Mouse (Mus musculus) left cerebral cortex, adult 18-20 months (tissue): ENCODE results near the gene Wdr91. TPM values are rescaled to one million over a fixed set of nuclear protein-coding genes. Genes with fewer than 3 reads are reported as not detected.
A peak's percentile ranks its signal among the peaks of the same experiment; 100 is the strongest.

Source experiments
- DNase-seq, 2 experiments: peaks; one replicate each; pipeline ENCODE4 v3.0.0; 2021 to 2022; ENCODE audit warnings: low spot score in 2 of 2, mixed read lengths in 1 of 2
- total RNA-seq, 2 experiments: library from RNA; stranded (reverse); gene quantifications; 2 replicates each; pipeline ENCODE4 v1.2.3; 2021

The Wdr91 gene
- total RNA-seq, 2 experiments from 2014 or later = 30.2 to 33.2 TPM

- DNase-seq = no peak
These were observed 46.7 kb downstream of the Wdr91 start for GRCm38 (mm10) chr6:34863786-34864514.

- no peak for DNase-seq
These were observed 47.8 kb downstream of the Wdr91 start, which contains the start of gene Tmem140 for GRCm38 (mm10) chr6:34862791-34863403. Gene Tmem140 (plus strand): TSS chr6:34863146.

GRCm38 (mm10) chr6:34862381-34862780 lies 48.3 kb downstream of the Wdr91 start:
- DNase-seq = no peak

GRCm38 (mm10) chr6:34861546-34862053 lies 49.1 kb downstream of the Wdr91 start:
- DNase-seq = no peak

GRCm38 (mm10) chr6:34832352-34832751 lies 78.3 kb downstream of the Wdr91 start:
- peak; percentile 36 to 59 for DNase-seq

Other genes starting within 250 kb of the Wdr91 start
- gene Agbl3, start 130.4 kb downstream of the Wdr91 start, total RNA-seq = 10 to 100 TPM; 13.5 to 15.7 TPM
- gene Tmem140, start 47.7 kb downstream of the Wdr91 start, total RNA-seq = 1 to 10 TPM; 3.5 to 4.6 TPM
- gene Cyren, start 32.8 kb downstream of the Wdr91 start, total RNA-seq = 1 to 10 TPM; 4.1 to 5.6 TPM
- gene Stra8, start 9.3 kb upstream of the Wdr91 start, total RNA-seq = not detected
- 1 to 10 TPM; 1.1 to 1.7 TPM for gene Slc23a4, start 77.5 kb upstream of the Wdr91 start, total RNA-seq
- gene Cnot4, start 222.8 kb upstream of the Wdr91 start, total RNA-seq = 10 to 100 TPM; 41.9 to 48.9 TPM